Mouse (Mus musculus) liver, embryonic 15.5 days (tissue): ENCODE measurements around the gene Ambp. TPM values are rescaled to one million over a fixed set of nuclear protein-coding genes. Genes with fewer than 3 reads are reported as not detected.

Source experiments
- ATAC-seq: fragments of 200-750 bp; cut with Nextera tagmentation; 2 replicates; pipeline ENCODE4 v1.8.0; 2017; ENCODE audit warnings: moderate number of reproducible peaks, mild to moderate bottlenecking, moderate library complexity; ENCODE audit not compliant: insufficient read depth
- H3K27ac ChIP-seq: fragments of 300-500 bp; sonication (generic); replicated peaks from 2 replicates; pipeline ENCODE4 v1.5.1; 2015; ENCODE audit warnings: mild to moderate bottlenecking, inconsistent platforms
- H3K27me3 ChIP-seq: fragments of 300-500 bp; sonication (generic); 2 replicates; pipeline ENCODE4 v1.6.1; 2015; ENCODE audit warnings: mild to moderate bottlenecking, inconsistent platforms
- H3K36me3 ChIP-seq: fragments of 300-500 bp; sonication (generic); replicated peaks from 2 replicates; pipeline ENCODE4 v1.6.1; 2015; ENCODE audit warnings: moderate library complexity, mild to moderate bottlenecking, inconsistent platforms
- H3K4me1 ChIP-seq: fragments of 300-500 bp; sonication (generic); replicated peaks from 2 replicates; pipeline ENCODE4 v1.6.1; 2015; ENCODE audit warnings: inconsistent platforms
- H3K4me2 ChIP-seq: fragments of 300-500 bp; sonication (generic); 2 replicates; pipeline ENCODE4 v1.6.1; 2015; ENCODE audit warnings: moderate library complexity, mild to moderate bottlenecking, inconsistent platforms
- H3K4me3 ChIP-seq: fragments of 300-500 bp; sonication (generic); replicated peaks from 2 replicates; pipeline ENCODE4 v1.5.1; 2015; ENCODE audit warnings: mild to moderate bottlenecking, inconsistent platforms
- H3K9ac ChIP-seq: fragments of 300-500 bp; sonication (generic); 2 replicates; pipeline ENCODE4 v1.6.1; 2015; ENCODE audit warnings: moderate library complexity, mild to moderate bottlenecking, inconsistent platforms
- H3K9me3 ChIP-seq: fragments of 300-500 bp; sonication (generic); replicated peaks from 2 replicates; pipeline ENCODE4 v1.6.1; 2016; ENCODE audit warnings: inconsistent platforms
- WGBS: fragments of 180-500 bp; shearing (Covaris S2); methylation state at CpG from one replicate; pipeline ENCODE4 v1.1.7; 2015; ENCODE audit warnings: mixed read lengths; ENCODE audit not compliant: insufficient replicate concordance; 5-methylcytosine and 5-hydroxymethylcytosine counted together
- polyA plus RNA-seq: library from polyadenylated mRNA; unstranded; fragments of >200 nt; fragmentation: Nextera tagmentation; extraction: Ambion mirVana; gene quantifications from 2 replicates; pipeline ENCODE4 v1.2.1, GENCODE M21; 2015

Gene Ambp
- 1,215 and 1,486 TPM in 2 replicates for polyA plus RNA-seq

- 22% methylated on average over 5 of the region's 5 CpGs for WGBS
- H3K27ac ChIP-seq = peak within 1 kb of the TSS; percentile 41
- H3K9ac ChIP-seq = no peak within 1 kb of the TSS
- H3K4me2 ChIP-seq = no peak within 1 kb of the TSS
- peaks cover 12% of the 10 kb centered on the region for H3K4me1 ChIP-seq
- no peak for ATAC-seq
- H3K36me3 ChIP-seq = peaks cover 4% of the 10 kb centered on the region
- H3K9me3 ChIP-seq = no peaks in the 10 kb centered on the region
- no peaks in the 10 kb centered on the region for H3K27me3 ChIP-seq
- peak within 1 kb of the TSS; percentile 41 for H3K4me3 ChIP-seq
Measured at GRCm38 (mm10) chr4:63154699-63155098, at the start of gene Ambp. Gene Ambp (minus strand): TSS chr4:63154799.

DNA sequence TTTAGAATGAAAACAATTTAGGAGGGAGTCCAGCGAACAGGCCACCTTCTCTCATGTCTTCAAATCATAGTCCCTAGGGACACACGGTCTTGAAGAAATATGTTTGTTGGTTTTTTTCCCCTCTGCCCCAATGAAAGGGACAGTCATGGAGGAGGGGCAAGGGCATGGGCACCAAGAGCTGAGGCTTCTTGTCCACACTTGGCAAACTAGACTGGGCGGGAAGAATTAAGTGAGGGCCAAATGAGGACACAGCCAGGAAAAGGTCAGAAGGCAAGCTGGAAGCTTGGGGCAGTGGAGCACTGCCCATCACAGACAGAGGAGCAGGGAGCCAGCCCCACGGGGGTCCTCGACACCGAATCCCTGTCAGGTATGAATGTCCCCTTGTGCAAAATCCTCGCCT is 49.3 kb upstream of the Ambp start:
- no peaks in the 10 kb centered on the region for H3K36me3 ChIP-seq
- ATAC-seq = no peak
- 60% methylated on average over 7 of the region's 7 CpGs for WGBS

DNA sequence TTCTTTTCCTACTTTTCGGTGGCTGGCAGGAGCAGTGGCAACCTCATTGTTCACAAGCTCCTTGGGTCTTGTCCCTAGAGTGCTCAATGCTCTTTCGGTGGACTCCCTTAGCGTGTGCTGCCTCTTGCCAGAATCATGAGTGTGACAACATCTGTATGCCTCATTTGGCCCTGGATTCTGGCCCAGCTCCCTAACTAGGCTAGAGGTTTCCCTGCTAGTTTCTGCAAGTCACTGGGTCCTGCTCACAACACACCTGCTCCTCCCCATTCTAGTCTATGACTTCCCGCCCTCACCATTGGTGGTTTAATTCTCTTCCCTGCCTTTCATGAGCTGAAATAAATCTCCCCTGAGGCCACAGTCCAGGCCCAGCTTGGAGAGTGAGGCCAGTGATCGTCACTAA is 44.8 kb upstream of the Ambp start:
- Histone ChIP-seq H3K36me3 (no peaks in the 10 kb centered on the region), H3K27ac (no peak overlapping the region), H3K9me3 (no peaks in the 10 kb centered on the region), H3K27me3 (no peaks in the 10 kb centered on the region), H3K4me2 (no peak overlapping the region), H3K4me3 (no peak overlapping the region), H3K4me1 (no peaks in the 10 kb centered on the region), H3K9ac (no peak overlapping the region)
- 60% methylated on average over 5 of the region's 5 CpGs for WGBS
- no peak for ATAC-seq

More for the DNA sequence above, 49.3 kb upstream of the Ambp start:
- no peak overlapping the region for H3K4me2 ChIP-seq
- H3K9ac ChIP-seq = no peak overlapping the region
- H3K4me1 ChIP-seq = peaks cover 3% of the 10 kb centered on the region; the same call in 1 of the 2 replicates
- H3K4me3 ChIP-seq = no peak overlapping the region
- no peaks in the 10 kb centered on the region for H3K27me3 ChIP-seq
- H3K27ac ChIP-seq = no peak overlapping the region
- H3K9me3 ChIP-seq = no peaks in the 10 kb centered on the region

DNA sequence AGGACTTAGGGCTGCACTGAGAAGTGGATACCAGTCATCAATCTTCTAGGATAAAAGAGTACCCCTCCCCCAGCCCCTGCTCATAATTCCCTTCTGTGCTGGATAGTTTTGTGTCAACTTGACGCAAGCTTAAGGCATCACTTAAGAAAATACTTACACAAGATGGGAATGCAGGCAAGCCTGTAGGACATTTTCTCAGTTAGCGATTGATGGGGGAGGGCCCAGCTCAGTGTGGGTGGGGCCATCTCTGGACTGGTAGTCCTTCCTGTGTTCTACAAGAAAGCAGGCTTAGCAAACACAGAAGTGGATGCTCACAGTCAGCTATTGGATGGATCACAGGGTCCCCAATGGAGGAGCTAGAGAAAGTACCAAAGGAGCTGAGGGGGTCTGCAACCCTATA is 39.8 kb upstream of the Ambp start:
- no peak overlapping the region for H3K4me3 ChIP-seq
- WGBS = 70% methylated on average over 2 of the region's 2 CpGs
- H3K36me3 ChIP-seq = no peaks in the 10 kb centered on the region
- no peak overlapping the region for H3K27ac ChIP-seq
- H3K27me3 ChIP-seq = no peaks in the 10 kb centered on the region
- no peak for ATAC-seq
- no peak overlapping the region for H3K4me2 ChIP-seq
- H3K4me1 ChIP-seq = no peaks in the 10 kb centered on the region
- no peak overlapping the region for H3K9ac ChIP-seq
- H3K9me3 ChIP-seq = no peaks in the 10 kb centered on the region

DNA sequence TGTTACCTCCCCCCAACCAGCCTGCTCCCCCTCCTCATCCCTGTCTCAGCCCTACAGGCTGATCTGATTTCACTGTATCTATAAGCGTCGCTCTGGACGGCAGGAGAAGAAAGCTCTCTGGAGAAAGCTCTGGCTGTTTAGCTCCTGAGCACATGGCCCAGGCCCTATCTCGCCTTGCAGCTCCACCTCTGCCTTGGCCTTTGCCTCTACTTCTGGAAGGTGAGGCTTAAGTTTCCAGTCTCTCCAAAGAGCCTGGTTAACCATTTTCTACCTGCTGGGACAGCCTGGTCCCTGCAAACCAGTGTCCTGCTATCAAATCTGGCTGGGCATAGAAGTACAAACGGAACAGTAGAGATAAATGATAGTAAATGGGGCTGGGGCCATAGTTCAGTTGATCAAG is 37.0 kb upstream of the Ambp start:
- Histone ChIP-seq H3K4me3 (no peak overlapping the region), H3K27me3 (no peaks in the 10 kb centered on the region), H3K36me3 (no peaks in the 10 kb centered on the region), H3K9ac (no peak overlapping the region), H3K9me3 (no peaks in the 10 kb centered on the region), H3K4me1 (peaks cover 4% of the 10 kb centered on the region; the same call in 1 of the 2 replicates), H3K27ac (no peak overlapping the region), H3K4me2 (no peak overlapping the region)
- ATAC-seq = no peak
- 56% methylated on average over 5 of the region's 5 CpGs for WGBS

DNA sequence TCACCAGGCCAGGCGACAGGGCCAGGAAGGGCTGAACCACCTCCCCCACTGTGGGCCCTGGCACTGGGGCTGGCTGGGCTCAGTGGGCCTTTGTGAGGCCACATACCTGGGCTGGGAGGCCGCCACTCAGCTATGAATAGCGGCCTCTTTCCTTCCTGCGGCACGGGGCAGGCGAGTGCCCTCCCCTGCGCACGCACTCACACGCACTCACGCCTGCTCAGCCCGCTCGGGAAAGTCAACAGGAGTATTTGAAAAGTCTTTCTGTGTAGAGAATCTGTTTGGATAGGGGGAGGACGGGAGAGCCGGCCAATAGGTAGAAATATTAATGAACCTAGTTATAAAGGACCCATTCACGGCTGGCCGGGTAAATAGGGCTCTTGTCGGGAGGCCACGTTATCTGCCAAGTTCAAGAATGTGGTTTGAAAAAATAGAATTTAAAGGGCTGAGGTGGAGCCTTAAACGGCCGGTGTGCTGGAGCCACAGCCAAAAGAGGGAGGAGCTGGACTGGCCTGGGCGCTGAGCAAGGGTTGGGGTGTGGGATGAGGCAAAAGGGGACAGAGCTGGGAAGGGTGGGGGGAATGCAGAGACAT is 31.8 kb upstream of the Ambp start:
- WGBS = 54% methylated on average over 21 of the region's 21 CpGs

GRCm38 (mm10) chr4:63181556-63181955 is 27.0 kb upstream of the Ambp start:
- Histone ChIP-seq H3K4me1 (no peaks in the 10 kb centered on the region), H3K27me3 (no peaks in the 10 kb centered on the region), H3K9ac (no peak overlapping the region), H3K4me3 (no peak overlapping the region), H3K9me3 (no peaks in the 10 kb centered on the region), H3K27ac (no peak overlapping the region), H3K36me3 (no peaks in the 10 kb centered on the region), H3K4me2 (no peak overlapping the region)
- no peak for ATAC-seq
- 15% methylated on average over 5 of the region's 5 CpGs for WGBS

More for the DNA sequence above, 31.8 kb upstream of the Ambp start:
- peak; percentile 71 for ATAC-seq
- peak overlapping the region; percentile 30; the same call in 1 of the 2 replicates for H3K4me2 ChIP-seq
- H3K9ac ChIP-seq = no peak overlapping the region
- no peaks in the 10 kb centered on the region for H3K27me3 ChIP-seq
- H3K27ac ChIP-seq = peak overlapping the region; percentile 57; the same call in 1 of the 2 replicates
- no peak overlapping the region for H3K4me3 ChIP-seq
- no peaks in the 10 kb centered on the region for H3K9me3 ChIP-seq
- H3K4me1 ChIP-seq = peaks cover 5% of the 10 kb centered on the region; the same call in 1 of the 2 replicates
- no peaks in the 10 kb centered on the region for H3K36me3 ChIP-seq

GRCm38 (mm10) chr4:63171969-63172685 is 17.5 kb upstream of the Ambp start, which contains the start of gene Kif12:
Gene Kif12 (minus strand): TSS chr4:63172131.
- whole genome bisulfite sequencing = 45% methylated on average over 4 of the region's 4 CpGs
- Histone ChIP-seq H3K9ac (no peak within 1 kb of the TSS), H3K9me3 (no peaks in the 10 kb centered on the region), H3K27me3 (no peaks in the 10 kb centered on the region), H3K4me1 (no peaks in the 10 kb centered on the region), H3K36me3 (no peaks in the 10 kb centered on the region), H3K4me2 (peak within 1 kb of the TSS; percentile 47), H3K27ac (no peak within 1 kb of the TSS), H3K4me3 (peak within 1 kb of the TSS; percentile 33)
- ATAC-seq = peak; percentile 82

DNA sequence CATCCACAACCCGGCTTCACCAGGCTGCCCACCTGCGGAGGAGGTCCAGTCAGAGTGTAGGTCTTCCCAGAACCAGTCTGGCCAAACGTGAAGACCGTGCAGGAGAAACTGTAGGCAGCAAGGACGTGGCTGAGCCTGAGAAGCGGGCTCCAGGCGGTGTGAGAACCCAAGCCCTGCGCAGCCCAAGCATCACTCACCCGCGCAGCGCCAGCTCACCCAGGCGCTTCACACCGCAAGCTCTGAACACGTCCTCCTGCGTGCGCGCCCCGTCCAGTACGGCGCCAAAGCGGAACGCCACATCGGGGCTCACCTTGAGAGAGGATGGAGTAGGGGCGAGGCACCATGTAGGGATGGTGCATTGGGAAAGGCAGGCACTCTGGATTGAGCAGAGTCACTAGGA is 16.5 kb upstream of the Ambp start:
- 46% methylated on average over 24 of the region's 24 CpGs for WGBS
- no peak for ATAC-seq
- Histone ChIP-seq H3K4me2 (peak overlapping the region; percentile 47), H3K9me3 (no peaks in the 10 kb centered on the region), H3K4me1 (no peaks in the 10 kb centered on the region), H3K27me3 (no peaks in the 10 kb centered on the region), H3K36me3 (no peaks in the 10 kb centered on the region), H3K4me3 (peak overlapping the region; percentile 33), H3K9ac (no peak overlapping the region), H3K27ac (no peak overlapping the region)

DNA sequence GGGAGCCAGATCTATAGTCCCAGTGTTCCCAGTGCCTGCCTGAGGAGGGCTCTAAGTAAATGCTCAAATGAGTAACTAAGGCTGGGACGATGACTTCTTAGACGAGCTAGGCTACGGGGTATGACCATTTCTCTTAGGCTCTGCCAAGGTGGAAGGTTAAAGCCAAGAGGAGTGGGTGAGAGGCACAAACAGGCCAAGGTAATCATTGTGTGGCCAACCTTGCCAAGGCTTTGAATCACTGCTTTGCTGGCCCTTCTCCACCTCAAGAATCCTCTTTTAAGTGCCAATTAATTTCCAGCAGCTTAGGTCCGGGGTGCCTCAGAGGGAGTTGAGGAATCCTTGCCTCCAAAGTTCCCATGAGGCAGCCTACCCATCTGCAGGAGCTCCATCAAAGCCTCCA is 15.5 kb upstream of the Ambp start:
- no peaks in the 10 kb centered on the region for H3K36me3 ChIP-seq
- no peak overlapping the region for H3K9ac ChIP-seq
- H3K27ac ChIP-seq = no peak overlapping the region
- H3K4me1 ChIP-seq = no peaks in the 10 kb centered on the region
- H3K4me2 ChIP-seq = no peak overlapping the region
- no peak for ATAC-seq
- 67% methylated on average over 4 of the region's 4 CpGs for WGBS
- H3K9me3 ChIP-seq = no peaks in the 10 kb centered on the region
- H3K4me3 ChIP-seq = no peak overlapping the region
- H3K27me3 ChIP-seq = no peaks in the 10 kb centered on the region

DNA sequence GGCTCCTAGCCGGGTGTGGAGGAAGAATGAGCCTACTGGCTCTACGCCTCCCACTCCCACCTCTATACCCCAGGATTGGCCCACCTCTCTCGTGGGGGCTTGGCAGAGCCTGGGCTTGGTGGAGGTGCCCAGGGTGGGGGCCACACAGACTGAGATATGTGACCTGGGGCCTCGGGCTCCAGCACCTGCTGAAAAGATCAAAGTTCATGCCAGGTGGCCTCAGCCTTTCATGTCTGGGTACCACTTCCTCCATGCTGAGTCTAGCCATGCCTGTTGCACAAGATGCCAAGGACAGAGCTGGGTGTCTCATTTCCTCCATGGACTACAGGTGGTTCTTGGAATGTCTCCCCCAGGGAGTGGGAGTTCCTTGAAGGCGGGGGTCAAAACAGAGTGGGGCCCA is 11.7 kb upstream of the Ambp start:
- ATAC-seq = no peak
- H3K9ac ChIP-seq = no peak overlapping the region
- no peaks in the 10 kb centered on the region for H3K9me3 ChIP-seq
- no peaks in the 10 kb centered on the region for H3K36me3 ChIP-seq
- H3K4me3 ChIP-seq = no peak overlapping the region
- H3K4me2 ChIP-seq = no peak overlapping the region
- no peak overlapping the region for H3K27ac ChIP-seq
- H3K27me3 ChIP-seq = no peaks in the 10 kb centered on the region
- H3K4me1 ChIP-seq = no peaks in the 10 kb centered on the region
- 45% methylated on average over 5 of the region's 5 CpGs for WGBS
